Mouse (Mus musculus) c-Kit-positive CD71-negative TER-119-negative erythroid progenitor cells, embryonic 14.5 days (primary cell): ENCODE data around the gene Npr3.
"Not testable (repeated sequence)": the region's sequence is repeated elsewhere in the genome, so short reads cannot be mapped to it uniquely, and the experiment has no call there.

Experiments
- DNase-seq: peaks from one replicate; pipeline ENCODE4 v3.0.0-alpha.2; 2013; ENCODE audit warnings: low read depth

Gene Npr3

GRCm38 (mm10) chr15:11882508-11883205 lies 24.4 kb downstream of the Npr3 start:
- DNase-seq: no peak

- no peak for DNase-seq
These were observed 25.3 kb downstream of the Npr3 start for GRCm38 (mm10) chr15:11881822-11882221.

GRCm38 (mm10) chr15:11878334-11878733 lies 28.8 kb downstream of the Npr3 start:
- DNase-seq: no peak

GRCm38 (mm10) chr15:11877273-11877672 lies 29.8 kb downstream of the Npr3 start:
- no peak for DNase-seq

- DNase-seq: no peak
These were observed 40.2 kb downstream of the Npr3 start for GRCm38 (mm10) chr15:11866918-11867317.

- DNase-seq: no peak
These were observed 43.6 kb downstream of the Npr3 start for GRCm38 (mm10) chr15:11863540-11863818.

- DNase-seq: no peak
These were observed 44.1 kb downstream of the Npr3 start for GRCm38 (mm10) chr15:11862785-11863539.

- DNase-seq: no peak
These were observed 44.8 kb downstream of the Npr3 start for GRCm38 (mm10) chr15:11862253-11862652.

- DNase-seq: no peak
These were observed 46.8 kb downstream of the Npr3 start for GRCm38 (mm10) chr15:11860259-11860658.

- no peak for DNase-seq
These were observed 47.3 kb downstream of the Npr3 start for GRCm38 (mm10) chr15:11859829-11860228.

- no peak for DNase-seq
These were observed 48.7 kb downstream of the Npr3 start for GRCm38 (mm10) chr15:11858411-11858810.

GRCm38 (mm10) chr15:11845204-11846062 lies 61.7 kb downstream of the Npr3 start:
- DNase-seq: no peak

- DNase-seq: no peak
These were observed 63.0 kb downstream of the Npr3 start for GRCm38 (mm10) chr15:11844115-11844514.

GRCm38 (mm10) chr15:11841828-11842227 lies 65.3 kb downstream of the Npr3 start:
- no peak for DNase-seq

- DNase-seq: no peak
These were observed 71.2 kb downstream of the Npr3 start for GRCm38 (mm10) chr15:11835913-11836312.

- not testable (repeated sequence) for DNase-seq
These were observed 84.7 kb downstream of the Npr3 start for GRCm38 (mm10) chr15:11822347-11822746.

- no peak for DNase-seq
These were observed 91.5 kb downstream of the Npr3 start for GRCm38 (mm10) chr15:11815551-11815950.

GRCm38 (mm10) chr15:11803576-11803975 lies 103.5 kb downstream of the Npr3 start:
- no peak for DNase-seq

- DNase-seq: no peak
These were observed 105.0 kb downstream of the Npr3 start for GRCm38 (mm10) chr15:11801863-11802722.

- no peak for DNase-seq
These were observed 112.5 kb downstream of the Npr3 start for GRCm38 (mm10) chr15:11794632-11795031.
